Mouse (Mus musculus) ES-Bruce4 (cell line): Measurements from ENCODE around the gene Hivep3.

Experiments
- CTCF ChIP-seq: IDR thresholded peaks from one replicate; pipeline ENCODE4 v1.8.1; 2011; ENCODE audit warnings: low read depth, low read length
- EP300 ChIP-seq: IDR thresholded peaks from 2 replicates; pipeline ENCODE4 v1.6.1; 2011; ENCODE audit warnings: low read depth, low read length; ENCODE audit not compliant: insufficient read depth

- no peak for TF ChIP-seq CTCF
- no peak for TF ChIP-seq EP300
Observed at GRCm38 (mm10) chr4:120052481-120052880, 318.9 kb downstream of the Hivep3 start.
